Mouse (Mus musculus): ENCODE measurements around the gene Tubb1. TPM values are rescaled to one million over a fixed set of nuclear protein-coding genes. Genes with fewer than 3 reads are reported as not detected.

Tubb1 gene
- polyA plus RNA-seq, 1 experiment: 32.6 TPM

- no peaks in the 10 kb centered on the region for H3K27me3 ChIP-seq (replicated peaks)
- peaks cover 81% of the 10 kb centered on the region for H3K36me3 ChIP-seq (replicated peaks; ENCODE audit: low read length)
- peak within 1 kb of the TSS; percentile 94 for H3K4me3 ChIP-seq (replicated peaks)
- no peaks in the 10 kb centered on the region for H3K9me3 ChIP-seq
- H3K4me1 ChIP-seq: peaks cover 70% of the 10 kb centered on the region
- TF ChIP-seq FLI1 (IDR thresholded peaks at IDR 0.05; ENCODE audit: low read length): no peak
Observed at GRCm38 (mm10) chr2:174463789-174464523, 13.5 kb downstream of the Tubb1 start, which contains the start of gene Atp5e. Gene Atp5e, minus strand, starts transcription at chr2:174464105.

- no peak overlapping the region for H3K4me3 ChIP-seq (replicated peaks)
- no peaks in the 10 kb centered on the region for H3K27me3 ChIP-seq (replicated peaks)
- H3K36me3 ChIP-seq (replicated peaks; ENCODE audit: low read length): peaks cover 62% of the 10 kb centered on the region
- TF ChIP-seq GATA1 (IDR thresholded peaks at IDR 0.05; ENCODE audit: borderline replicate concordance, low read length) (no peak), FLI1 (IDR thresholded peaks at IDR 0.05; ENCODE audit: low read length) (no peak)
- H3K4me1 ChIP-seq: peaks cover 72% of the 10 kb centered on the region
- H3K9me3 ChIP-seq: no peaks in the 10 kb centered on the region
Observed at GRCm38 (mm10) chr2:174470333-174470732, 19.8 kb downstream of the Tubb1 start.

- Histone ChIP-seq H3K9me3 (no peaks in the 10 kb centered on the region), H3K27me3 (replicated peaks) (no peaks in the 10 kb centered on the region), H3K36me3 (replicated peaks; ENCODE audit: low read length) (peaks cover 56% of the 10 kb centered on the region), H3K4me3 (replicated peaks) (peak overlapping the region; percentile 48), H3K4me1 (peaks cover 68% of the 10 kb centered on the region)
- TF ChIP-seq GATA1 (IDR thresholded peaks at IDR 0.05; ENCODE audit: borderline replicate concordance, low read length): no peak
- no peak for TF ChIP-seq FLI1 (IDR thresholded peaks at IDR 0.05; ENCODE audit: low read length)
Observed at GRCm38 (mm10) chr2:174470786-174471405, 20.4 kb downstream of the Tubb1 start.

GRCm38 (mm10) chr2:174472407-174472806 lies 21.9 kb downstream of the Tubb1 start:
- peaks cover 4% of the 10 kb centered on the region for H3K27me3 ChIP-seq (replicated peaks)
- peak overlapping the region; percentile 95 for H3K4me3 ChIP-seq (replicated peaks)
- H3K36me3 ChIP-seq (replicated peaks; ENCODE audit: low read length): peaks cover 41% of the 10 kb centered on the region
- no peak for TF ChIP-seq GATA1 (IDR thresholded peaks at IDR 0.05; ENCODE audit: borderline replicate concordance, low read length)
- TF ChIP-seq FLI1 (IDR thresholded peaks at IDR 0.05; ENCODE audit: low read length): no peak
- peaks cover 64% of the 10 kb centered on the region for H3K4me1 ChIP-seq
- H3K9me3 ChIP-seq: no peaks in the 10 kb centered on the region

- Histone ChIP-seq H3K4me3 (replicated peaks) (peak within 1 kb of the TSS; percentile 95), H3K4me1 (peaks cover 62% of the 10 kb centered on the region), H3K27me3 (replicated peaks) (peaks cover 5% of the 10 kb centered on the region), H3K9me3 (no peaks in the 10 kb centered on the region), H3K36me3 (replicated peaks; ENCODE audit: low read length) (peaks cover 36% of the 10 kb centered on the region)
- TF ChIP-seq FLI1 (IDR thresholded peaks at IDR 0.05; ENCODE audit: low read length) (0 out of 2 replicates have a peak, but pooled peaks have one; percentile 17), GATA1 (IDR thresholded peaks at IDR 0.05; ENCODE audit: borderline replicate concordance, low read length) (no peak)
Observed at GRCm38 (mm10) chr2:174472818-174473549, 22.5 kb downstream of the Tubb1 start, which contains the start of gene Prelid3b. Gene Prelid3b, minus strand, starts transcription at chr2:174473081.

- peaks cover 56% of the 10 kb centered on the region for H3K4me1 ChIP-seq
- peaks cover 31% of the 10 kb centered on the region for H3K36me3 ChIP-seq (replicated peaks; ENCODE audit: low read length)
- peaks cover 6% of the 10 kb centered on the region for H3K27me3 ChIP-seq (replicated peaks)
- peak overlapping the region; percentile 95 for H3K4me3 ChIP-seq (replicated peaks)
- no peak for TF ChIP-seq GATA1 (IDR thresholded peaks at IDR 0.05; ENCODE audit: borderline replicate concordance, low read length)
- TF ChIP-seq FLI1 (IDR thresholded peaks at IDR 0.05; ENCODE audit: low read length): no peak
- H3K9me3 ChIP-seq: no peaks in the 10 kb centered on the region
Observed at GRCm38 (mm10) chr2:174473550-174473927, 23.0 kb downstream of the Tubb1 start.

- peaks cover 4% of the 10 kb centered on the region for H3K9me3 ChIP-seq
- H3K27me3 ChIP-seq (replicated peaks): peaks cover 12% of the 10 kb centered on the region
Observed at GRCm38 (mm10) chr2:174477543-174478319, 27.2 kb downstream of the Tubb1 start.

GRCm38 (mm10) chr2:174478746-174479145 lies 28.3 kb downstream of the Tubb1 start:
- Histone ChIP-seq H3K27me3 (replicated peaks) (peaks cover 16% of the 10 kb centered on the region), H3K4me3 (replicated peaks) (no peak overlapping the region)
- TF ChIP-seq GATA1 (IDR thresholded peaks at IDR 0.05; ENCODE audit: borderline replicate concordance, low read length) (no peak), FLI1 (IDR thresholded peaks at IDR 0.05; ENCODE audit: low read length) (no peak)

More at GRCm38 (mm10) chr2:174477543-174478319, 27.2 kb downstream of the Tubb1 start:
- Histone ChIP-seq H3K36me3 (replicated peaks; ENCODE audit: low read length) (no peaks in the 10 kb centered on the region), H3K4me3 (replicated peaks) (no peak overlapping the region), H3K4me1 (peaks cover 16% of the 10 kb centered on the region)
- TF ChIP-seq FLI1 (IDR thresholded peaks at IDR 0.05; ENCODE audit: low read length): no peak
- TF ChIP-seq GATA1 (IDR thresholded peaks at IDR 0.05; ENCODE audit: borderline replicate concordance, low read length): no peak

GRCm38 (mm10) chr2:174487005-174487404 lies 36.5 kb downstream of the Tubb1 start:
- Histone ChIP-seq H3K27me3 (replicated peaks) (peaks cover 9% of the 10 kb centered on the region), H3K4me1 (no peaks in the 10 kb centered on the region), H3K4me3 (replicated peaks) (no peak overlapping the region), H3K9me3 (peaks cover 2% of the 10 kb centered on the region; the same call in 1 of the 2 replicates), H3K36me3 (replicated peaks; ENCODE audit: low read length) (no peaks in the 10 kb centered on the region)
- TF ChIP-seq GATA1 (IDR thresholded peaks at IDR 0.05; ENCODE audit: borderline replicate concordance, low read length): no peak
- TF ChIP-seq FLI1 (IDR thresholded peaks at IDR 0.05; ENCODE audit: low read length): no peak

More at GRCm38 (mm10) chr2:174478746-174479145, 28.3 kb downstream of the Tubb1 start:
- Histone ChIP-seq H3K4me1 (peaks cover 9% of the 10 kb centered on the region), H3K36me3 (replicated peaks; ENCODE audit: low read length) (no peaks in the 10 kb centered on the region), H3K9me3 (peaks cover 4% of the 10 kb centered on the region)

Measured in megakaryocyte, embryonic 14.5 days (primary cell).